Mouse (Mus musculus) embryonic fibroblast, embryonic 13.5 days (primary cell): ENCODE data around the gene Ntrk2.

Experiments
- CTCF ChIP-seq: IDR thresholded peaks from 2 replicates; pipeline ENCODE4 v1.5.1; 2011; ENCODE audit warnings: mild to moderate bottlenecking, control low read depth, low read length, moderate library complexity, borderline replicate concordance; ENCODE audit not compliant: insufficient read depth
- POLR2A ChIP-seq: IDR thresholded peaks from 2 replicates; pipeline ENCODE4 v1.6.1; 2011; ENCODE audit warnings: low read depth, mild to moderate bottlenecking, control low read depth, low read length, moderate library complexity

GRCm38 (mm10) chr13:58914061-58914814 is 107.9 kb downstream of the Ntrk2 start:
- TF ChIP-seq CTCF = no peak
- no peak for TF ChIP-seq POLR2A
